Mouse (Mus musculus) testis, adult 2 months (tissue): ENCODE data around the gene Ppfia3.

Source experiments
- CTCF ChIP-seq: fragments of 200-500 bp; IDR thresholded peaks from 2 replicates; pipeline ENCODE4 v1.5.1; 2012; ENCODE audit warnings: low read depth, mild to moderate bottlenecking, inconsistent platforms, low read length, moderate library complexity; ENCODE audit not compliant: control insufficient read depth, insufficient read depth, insufficient replicate concordance
- POLR2A ChIP-seq: fragments of 200-500 bp; IDR thresholded peaks from 2 replicates; pipeline ENCODE4 v1.6.1; 2012; ENCODE audit warnings: low read depth, mild to moderate bottlenecking, inconsistent platforms, low read length, moderate library complexity; ENCODE audit not compliant: control insufficient read depth

DNA sequence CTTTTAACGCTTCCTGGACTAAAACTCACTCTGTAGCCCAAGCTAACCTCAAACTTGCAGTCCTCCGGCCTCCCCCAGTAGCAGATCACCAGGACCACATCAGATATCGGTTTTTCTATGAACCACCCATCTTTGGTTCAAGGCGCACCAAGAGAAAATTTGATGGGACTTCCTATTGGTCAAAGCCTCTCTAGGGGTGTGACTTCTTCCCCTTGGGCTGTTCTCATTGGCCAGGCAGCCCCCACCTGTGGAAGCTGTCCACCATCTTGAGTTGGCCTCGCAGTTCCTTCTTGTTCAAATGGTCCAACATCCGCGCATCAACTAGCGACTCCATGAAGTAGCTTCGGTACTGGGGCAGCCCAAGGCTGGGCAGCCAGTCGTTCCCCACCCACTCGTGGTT is 24.7 kb downstream of the Ppfia3 start:
- TF ChIP-seq CTCF: no peak
- TF ChIP-seq POLR2A: no peak
